Mouse (Mus musculus): Measurements from ENCODE around the gene Tcf23.
A peak's percentile ranks its signal among the peaks of the same experiment; 100 is the strongest.

Tcf23 gene

DNA sequence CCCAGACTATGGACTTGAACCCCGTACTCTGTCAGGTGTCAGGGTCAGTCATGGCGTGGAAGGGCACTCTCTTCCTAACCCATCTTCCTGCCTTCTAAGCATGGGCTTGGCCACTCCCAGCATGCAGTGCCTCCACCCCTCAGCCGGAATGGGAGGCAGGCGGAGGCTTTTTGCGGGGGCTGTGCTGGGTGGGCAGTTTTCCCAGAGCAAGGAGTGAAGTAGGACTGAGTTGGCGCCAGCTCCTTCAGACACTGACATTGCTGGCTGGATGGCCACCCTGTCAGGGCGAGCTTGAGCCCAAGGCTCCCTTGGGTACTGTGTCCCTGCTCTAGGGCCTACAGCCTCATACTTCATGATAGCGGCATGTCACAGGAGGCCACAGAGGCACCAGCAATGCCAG is at the start of gene Tcf23:
Gene Tcf23, plus strand, starts transcription at position 247 of the 400 bp plus-strand sequence.
- peak; percentile 46 to 53 for DNase-seq (ENCODE audit: low spot score in 2 of 2)

DNA sequence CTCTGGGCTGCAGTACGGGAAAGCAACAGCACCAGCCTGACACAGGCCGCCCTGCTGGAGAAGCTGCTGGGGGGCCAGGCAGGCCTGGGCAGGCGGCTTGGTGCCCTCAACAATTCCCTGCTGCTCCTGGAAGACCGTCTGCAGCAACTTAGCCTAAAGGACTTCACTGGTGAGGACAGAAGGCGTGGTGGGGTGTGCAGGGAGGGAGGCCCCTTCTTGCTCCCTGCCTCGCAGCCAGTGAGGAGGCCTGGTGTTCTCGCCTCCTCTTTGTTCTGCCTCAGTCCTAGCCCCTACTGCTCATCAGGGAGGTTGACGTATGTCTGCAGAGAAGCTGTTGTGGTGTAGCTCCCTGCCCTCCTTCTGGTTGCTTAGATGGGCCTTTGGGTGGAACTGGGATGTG is 49.8 kb upstream of the Tcf23 start:
- DNase-seq (ENCODE audit: low spot score in 2 of 2) = no peak

DNA sequence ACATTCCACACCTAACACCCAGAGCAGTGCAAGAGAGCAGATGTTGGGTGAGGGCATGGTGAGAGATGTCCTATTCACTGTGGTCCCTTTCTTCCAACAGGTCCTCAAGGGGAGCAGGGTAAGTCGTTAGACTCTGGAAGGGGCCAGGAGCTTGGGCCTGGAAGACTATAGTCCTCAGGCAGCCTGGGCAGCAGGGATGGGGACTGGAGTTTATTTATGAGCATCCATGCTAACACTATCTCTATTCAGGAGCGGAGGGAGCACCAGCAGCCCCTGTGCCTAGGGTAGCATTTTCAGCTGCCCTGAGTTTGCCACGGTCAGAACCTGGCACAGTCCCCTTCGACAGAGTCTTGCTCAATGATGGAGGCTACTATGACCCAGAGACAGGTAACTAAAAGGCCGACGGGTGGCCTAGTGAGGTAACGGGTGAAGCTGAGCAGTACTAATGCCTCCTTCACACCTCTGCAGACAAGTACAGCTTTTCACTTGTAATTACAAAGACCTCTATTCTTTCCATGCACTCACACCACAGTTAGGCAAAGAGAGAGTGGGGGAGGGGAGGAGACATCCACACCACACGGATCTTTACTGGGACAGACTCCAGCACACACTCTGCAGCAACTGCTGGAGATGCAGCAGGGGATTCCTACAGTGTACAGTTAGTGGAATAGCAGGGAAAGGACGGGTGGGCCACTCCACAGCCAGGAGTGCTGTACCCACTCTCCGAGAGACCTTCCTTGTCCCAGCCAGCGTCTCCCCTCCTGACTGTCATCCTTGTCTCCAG is 48.4 kb upstream of the Tcf23 start:
- peak in 1 of 2 experiments; percentile 66 for DNase-seq (ENCODE audit: low spot score in 2 of 2)

DNA sequence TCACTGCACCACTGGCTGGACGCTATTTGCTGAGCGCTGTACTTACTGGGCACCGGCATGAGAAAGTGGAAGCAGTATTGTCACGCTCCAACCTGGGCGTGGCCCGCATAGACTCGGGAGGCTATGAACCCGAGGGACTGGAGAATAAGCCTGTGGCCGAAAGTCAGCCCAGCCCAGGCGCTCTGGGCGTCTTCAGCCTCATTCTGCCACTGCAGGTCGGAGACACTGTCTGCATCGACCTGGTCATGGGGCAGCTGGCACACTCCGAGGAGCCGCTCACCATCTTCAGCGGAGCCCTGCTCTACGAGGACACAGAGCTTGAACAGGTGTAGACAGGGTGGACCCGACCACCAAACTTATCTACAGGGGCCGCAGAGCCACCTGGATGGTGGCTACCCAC is 47.8 kb upstream of the Tcf23 start:
- DNase-seq (ENCODE audit: low spot score in 2 of 2) = no peak

DNA sequence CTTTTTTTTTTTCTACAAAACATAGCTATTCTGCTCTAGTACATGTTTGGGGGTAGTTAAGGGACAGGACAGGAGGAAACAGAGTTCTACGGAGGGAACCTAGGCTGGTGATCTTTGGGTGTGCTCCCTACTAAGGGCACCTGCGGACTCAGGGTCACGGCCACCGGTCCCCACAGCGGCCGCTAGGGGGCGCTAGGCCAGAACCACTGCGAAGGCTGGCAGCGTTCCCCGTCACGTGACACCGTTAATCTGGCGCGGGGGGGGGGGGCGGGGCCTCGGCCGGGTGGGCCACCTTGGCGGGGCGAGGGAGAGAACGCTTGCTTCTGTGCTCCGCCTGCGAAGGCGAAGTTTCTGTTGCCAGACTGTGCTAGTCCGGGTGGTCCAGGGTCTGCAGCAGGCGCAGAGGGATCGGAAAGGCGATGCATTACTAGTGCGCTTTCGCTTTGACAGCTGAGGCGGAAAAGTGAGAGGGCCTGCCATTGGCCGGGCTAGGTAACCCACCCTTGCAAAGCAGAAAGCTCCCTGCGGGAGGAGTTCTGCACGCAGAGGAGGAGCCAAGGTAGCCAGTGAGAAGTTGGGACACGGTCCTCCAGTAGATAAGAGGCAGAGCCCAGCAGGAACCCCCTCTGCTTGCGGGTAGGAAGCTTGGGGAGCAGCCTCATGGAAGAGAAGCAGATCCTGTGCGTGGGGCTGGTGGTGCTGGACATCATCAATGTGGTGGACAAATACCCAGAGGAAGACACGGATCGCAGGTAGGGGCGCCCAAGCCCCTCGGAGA is 47.0 kb upstream of the Tcf23 start, which contains the start of gene Khk:
Gene Khk, plus strand, starts transcription at position 176 of the 778 bp plus-strand sequence.
- DNase-seq (ENCODE audit: low spot score in 2 of 2) = peak; percentile 87 to 89

DNA sequence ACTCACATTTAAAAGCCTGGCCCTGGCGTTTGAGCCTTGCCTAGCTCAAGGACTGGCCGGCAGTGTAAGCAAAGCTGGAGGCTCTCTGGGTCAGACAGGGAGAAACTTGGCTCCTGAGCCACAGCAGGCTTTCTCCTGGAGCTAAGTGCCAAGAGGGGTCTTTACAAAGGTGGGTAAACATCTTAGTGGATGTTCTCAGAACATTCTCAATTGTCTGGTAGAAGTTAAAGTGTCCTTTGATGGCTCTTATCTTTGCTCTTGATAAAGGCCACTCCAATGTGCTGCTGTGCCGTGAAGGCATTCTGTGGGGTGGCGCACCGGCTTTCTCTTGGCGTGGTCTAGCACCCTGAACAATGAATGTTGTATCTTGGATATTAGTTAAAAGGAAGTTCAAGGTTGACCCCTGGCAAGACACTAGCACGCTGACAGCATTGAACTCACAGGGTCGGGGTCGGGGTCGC is 45.9 kb upstream of the Tcf23 start:
- no peak for DNase-seq (ENCODE audit: low spot score in 2 of 2)

DNA sequence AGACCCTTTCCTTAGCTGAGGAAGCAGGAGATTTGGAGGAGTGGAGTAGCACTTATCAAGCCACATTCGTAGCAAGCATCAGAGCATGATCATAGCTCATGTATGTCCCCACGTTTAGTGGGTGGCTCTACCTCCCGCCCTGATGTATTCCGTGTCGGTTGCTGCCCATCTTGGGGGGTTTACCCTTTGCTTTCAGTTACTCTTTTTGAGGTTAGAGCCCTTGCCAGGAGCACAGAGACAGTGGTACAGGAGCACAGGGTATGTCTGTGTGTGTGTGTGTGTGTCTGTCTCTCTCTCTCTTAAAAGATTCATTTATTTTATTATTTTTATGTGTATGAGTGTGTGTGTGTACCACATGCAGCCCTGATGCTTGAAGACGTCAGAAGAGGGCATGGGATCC is 45.3 kb upstream of the Tcf23 start:
- DNase-seq (ENCODE audit: low spot score in 2 of 2) = no peak

DNA sequence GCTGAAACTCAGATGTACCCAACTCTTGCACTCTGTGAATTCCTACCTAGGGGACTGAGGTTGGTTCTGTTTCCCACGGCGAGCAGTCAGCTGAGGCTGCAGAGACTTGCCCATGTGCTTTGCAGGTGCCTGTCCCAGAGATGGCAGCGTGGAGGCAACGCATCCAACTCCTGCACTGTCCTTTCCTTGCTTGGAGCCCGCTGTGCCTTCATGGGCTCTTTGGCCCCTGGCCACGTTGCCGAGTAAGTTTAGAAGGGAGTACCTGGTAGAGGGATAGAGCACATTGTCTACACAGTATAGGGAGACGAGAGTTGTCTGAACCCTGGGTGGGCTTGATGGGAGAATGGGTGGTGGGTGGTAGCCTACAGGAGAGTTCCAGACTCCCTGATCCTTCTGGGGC is 43.8 kb upstream of the Tcf23 start:
- DNase-seq (ENCODE audit: low spot score in 2 of 2) = no peak

DNA sequence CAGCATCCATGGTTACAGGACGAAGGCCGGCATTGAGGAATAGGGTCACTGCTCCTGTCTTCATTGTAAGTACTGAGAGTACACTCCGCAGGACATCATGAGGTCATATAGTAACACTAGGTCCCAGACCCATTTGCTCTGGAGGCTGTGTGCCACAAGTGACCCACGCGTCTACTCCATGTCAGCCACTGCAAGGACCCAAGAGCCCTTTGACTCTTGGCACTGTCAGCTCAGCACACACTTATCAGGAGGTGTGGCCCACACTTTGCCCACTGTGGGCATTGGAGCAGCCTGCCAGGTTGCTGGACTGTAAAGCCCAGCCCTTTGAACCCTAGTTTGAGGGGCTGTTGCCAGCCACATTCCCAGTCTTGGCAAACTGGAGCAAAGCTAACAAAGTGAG is 43.2 kb upstream of the Tcf23 start:
- no peak for DNase-seq (ENCODE audit: low spot score in 2 of 2)

DNA sequence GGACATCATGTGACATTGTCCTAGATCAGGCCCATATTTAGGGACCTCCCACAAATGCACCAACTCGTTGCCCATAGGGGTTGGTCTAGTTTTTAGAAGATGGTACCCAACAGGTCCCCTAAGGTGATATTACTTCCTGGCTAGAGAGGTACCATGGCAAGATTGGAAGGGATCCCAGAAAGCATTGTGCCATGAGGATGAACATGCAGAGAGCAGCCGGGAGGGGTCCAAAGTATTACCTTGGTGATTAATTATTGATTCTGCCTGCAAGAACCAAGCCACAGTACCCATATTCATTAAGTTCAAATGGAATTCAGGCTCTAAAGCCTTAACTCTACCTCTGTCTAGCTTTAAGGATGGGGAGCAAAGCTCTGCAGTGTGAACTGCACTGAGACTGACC is 42.4 kb upstream of the Tcf23 start:
- DNase-seq (ENCODE audit: low spot score in 2 of 2) = no peak

DNA sequence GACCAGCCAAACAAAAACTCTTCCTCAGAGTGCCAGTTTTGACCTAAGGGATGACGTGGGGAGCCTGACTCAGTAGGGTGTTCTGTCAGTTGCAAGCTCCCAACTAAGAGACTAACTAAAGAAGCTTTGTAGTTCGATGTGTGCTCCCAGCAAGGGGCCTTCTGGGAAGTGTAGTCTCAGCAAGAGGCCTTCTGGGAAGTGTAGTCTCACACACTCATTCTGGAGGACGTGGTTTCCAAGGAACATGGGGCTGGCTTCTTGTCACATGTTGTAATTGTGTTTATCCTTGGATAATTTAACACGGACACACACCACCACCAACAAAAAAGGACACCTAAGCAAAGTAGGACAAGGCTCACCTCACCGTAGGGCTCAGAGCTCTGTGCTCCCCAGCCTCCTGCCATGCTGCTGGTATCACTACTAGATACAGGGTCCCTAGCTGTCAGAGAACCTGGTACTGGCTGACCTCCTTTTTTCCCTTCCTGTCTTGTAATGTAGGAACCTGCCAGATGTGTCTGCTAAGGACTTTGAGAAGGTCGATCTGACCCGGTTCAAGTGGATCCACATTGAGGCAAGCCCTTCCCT is 40.4 kb upstream of the Tcf23 start:
- DNase-seq (ENCODE audit: low spot score in 2 of 2) = peak in 1 of 2 experiments; percentile 75

DNA sequence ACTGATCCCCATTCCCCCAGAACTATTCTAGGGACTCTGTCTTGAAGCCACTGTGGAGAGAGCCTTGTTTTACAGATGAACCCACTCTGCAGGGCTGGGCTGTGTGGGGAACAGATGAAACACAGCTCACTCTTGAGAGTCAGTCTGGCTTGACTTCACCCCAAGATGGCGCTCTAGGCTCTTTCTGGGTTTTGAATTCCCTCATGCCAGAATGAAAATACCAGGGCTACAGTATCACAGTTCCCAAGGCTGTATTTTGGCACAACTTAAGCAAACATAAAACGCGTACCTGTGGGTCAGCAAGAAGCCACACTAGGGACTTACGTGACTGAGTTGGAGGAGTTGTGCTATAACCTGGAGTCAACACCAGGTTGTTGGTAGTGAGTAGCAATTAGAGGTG is 38.3 kb upstream of the Tcf23 start:
- DNase-seq (ENCODE audit: low spot score in 2 of 2) = peak; percentile 86 to 89

DNA sequence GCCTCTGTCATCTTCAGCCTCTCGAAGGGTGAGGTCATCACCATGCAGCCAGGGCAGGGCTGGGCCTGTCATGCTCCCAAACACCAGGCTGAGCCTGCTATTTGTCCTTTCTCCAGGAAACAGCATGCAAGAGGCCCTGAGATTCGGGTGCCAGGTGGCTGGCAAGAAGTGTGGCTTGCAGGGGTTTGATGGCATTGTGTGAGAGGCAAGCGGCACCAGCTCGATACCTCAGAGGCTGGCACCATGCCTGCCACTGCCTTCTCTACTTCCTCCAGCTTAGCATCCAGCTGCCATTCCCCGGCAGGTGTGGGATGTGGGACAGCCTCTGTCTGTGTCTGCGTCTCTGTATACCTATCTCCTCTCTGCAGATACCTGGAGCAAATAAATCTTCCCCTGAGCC is 37.6 kb upstream of the Tcf23 start:
- no peak for DNase-seq (ENCODE audit: low spot score in 2 of 2)

DNA sequence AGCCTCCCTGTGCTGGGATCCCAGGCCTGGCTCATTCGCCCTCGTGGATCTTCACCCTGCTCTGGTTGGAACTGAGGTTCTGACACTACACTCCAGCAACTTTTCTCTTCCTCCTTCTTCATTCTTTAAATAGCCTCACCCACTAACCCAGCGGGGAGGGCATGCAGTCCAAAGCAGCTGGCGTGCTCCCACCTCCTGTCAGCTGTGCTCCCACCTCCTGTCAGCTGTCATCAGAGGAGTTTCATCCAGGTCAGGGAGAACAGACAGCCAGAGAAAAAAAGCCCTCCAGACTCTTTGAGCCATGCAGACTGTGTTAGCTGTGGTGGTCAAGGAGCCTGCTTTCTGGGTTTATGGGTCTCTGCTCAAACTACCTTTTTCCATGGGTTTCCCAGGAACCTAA is 37.1 kb upstream of the Tcf23 start:
- DNase-seq (ENCODE audit: low spot score in 2 of 2) = no peak

DNA sequence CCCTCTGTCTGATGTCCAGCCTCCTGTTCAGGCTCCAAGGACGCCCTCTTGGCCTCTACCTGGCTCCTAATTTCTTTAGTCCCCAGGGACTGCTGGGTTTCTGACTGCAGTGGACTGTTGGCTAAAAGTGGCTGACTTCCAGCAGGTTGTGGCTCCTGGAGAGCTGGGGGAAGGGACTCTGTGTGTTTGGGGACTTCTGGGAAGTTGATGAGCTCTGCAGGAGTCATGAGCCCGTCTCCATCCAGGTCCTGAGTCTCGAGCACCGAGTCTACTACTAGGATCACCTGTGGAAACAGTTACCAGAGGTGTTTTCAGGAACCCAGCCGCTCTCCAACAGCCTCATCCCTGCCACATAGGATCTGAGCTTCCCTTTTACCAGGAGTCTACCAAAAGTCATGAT is 34.8 kb upstream of the Tcf23 start:
- no peak for DNase-seq (ENCODE audit: low spot score in 2 of 2)

DNA sequence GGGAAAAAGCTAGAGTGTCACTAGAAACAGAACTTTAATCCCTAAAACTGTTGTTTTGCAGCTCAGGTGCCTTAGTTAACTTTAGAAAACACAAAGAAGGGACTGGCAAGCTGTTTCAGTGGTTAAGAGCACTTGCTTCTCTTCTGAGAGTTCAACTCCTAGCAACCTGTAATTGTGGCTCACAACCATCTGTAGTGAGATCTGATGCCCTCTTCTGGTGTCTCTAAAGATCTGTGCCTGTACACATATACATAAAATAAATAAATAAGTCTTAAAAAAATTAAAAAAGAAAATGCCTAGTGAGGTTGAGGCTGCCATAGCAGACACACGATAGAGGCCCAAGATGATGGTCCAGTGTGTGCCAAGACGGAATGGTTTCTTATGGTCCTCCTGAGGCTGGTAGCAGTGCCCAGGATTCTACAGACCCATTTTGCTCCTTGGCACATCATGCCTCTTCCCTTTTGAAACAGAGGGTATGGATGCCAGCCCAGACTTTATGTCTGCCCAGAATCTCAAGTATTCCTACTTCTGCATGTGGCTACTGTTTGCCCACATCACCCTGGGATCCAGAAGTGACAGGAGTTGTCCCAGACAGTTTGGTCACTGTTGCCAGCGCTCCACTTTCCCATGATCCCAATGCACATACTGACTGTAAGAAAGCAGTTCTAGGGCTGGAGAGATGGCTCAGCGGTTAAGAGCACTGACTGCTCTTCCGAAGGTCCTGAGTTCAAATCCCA is 33.6 kb upstream of the Tcf23 start:
- DNase-seq (ENCODE audit: low spot score in 2 of 2) = peak in 1 of 2 experiments; percentile 75

DNA sequence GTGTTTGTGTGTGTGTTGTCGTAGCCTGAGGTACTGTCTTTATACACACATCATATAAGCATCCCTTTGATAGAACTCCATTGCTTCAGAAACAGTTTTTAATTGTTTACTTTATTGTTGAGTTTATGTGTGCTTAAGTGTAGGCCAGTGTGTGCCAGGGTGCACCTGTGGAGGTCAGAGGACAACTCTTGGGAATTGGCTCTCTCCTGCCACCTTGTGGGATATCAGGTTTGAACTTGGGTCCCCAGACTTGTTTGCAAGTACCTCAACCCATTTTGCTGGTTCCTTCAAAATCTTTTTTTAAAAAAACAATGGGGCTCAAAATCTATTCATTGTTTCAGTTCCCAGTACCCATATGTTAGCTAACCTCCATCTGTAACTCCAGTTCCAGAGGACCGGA is 25.5 kb upstream of the Tcf23 start:
- DNase-seq (ENCODE audit: low spot score in 2 of 2) = no peak

DNA sequence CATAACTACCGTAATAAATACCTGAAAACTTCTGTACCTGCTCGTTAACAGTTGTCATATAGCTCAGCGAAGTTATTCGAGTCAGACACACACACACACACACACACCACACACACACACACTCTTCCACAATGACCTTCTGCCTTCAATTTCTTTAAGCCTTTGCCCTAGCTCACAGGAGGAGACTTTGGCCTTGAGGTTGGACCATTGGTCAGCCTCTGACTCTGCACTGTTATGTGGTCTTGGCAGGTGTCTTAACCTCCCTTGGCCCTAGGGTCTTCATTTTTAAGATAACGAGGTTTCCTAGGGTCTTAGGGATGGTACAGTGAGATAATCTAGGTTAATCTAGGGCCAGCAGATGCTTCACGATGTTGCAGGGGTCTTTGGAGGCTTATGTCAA is 24.1 kb upstream of the Tcf23 start:
- no peak for DNase-seq (ENCODE audit: low spot score in 2 of 2)

DNA sequence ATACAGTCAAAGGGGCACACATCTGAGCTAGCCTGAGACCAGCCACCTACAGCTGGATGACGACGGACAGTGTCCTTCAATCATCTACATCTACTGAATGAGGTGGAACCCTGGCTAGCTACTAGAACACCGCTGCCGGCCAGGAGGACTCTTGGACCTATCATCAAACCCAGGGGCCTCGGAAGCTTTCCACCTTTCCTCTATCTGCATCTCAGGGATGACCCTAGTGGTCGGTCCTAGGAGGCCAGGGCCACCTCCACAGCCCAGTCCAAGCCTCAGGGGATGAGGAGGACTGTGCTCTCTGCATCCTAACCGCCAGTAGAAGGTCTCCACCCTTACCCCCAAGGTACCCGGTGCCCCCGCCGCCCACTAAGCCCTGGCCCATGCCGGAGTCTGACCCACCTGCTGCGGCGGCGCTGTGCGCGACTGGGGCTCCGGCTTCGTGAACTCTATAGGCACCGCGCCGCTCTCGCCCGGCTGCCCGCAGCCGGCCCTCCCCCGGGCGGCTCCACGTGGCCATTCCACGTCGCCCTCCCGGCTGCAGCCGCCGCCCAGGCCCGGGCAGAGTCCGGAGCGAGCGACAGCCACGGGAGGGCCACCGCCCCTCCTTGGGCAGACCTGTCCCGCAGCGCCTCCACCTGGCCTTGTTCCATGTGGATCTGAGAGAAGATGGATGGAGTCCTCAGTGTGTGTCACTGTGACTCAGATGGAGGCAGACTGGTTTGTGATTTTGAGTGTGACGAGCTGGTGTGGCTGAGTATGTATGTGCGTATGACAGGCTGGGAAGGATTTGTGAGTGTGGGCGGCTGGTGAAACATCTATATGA is 23.3 kb upstream of the Tcf23 start, which contains the start of gene Cgref1:
Gene Cgref1, minus strand, starts transcription at position 636 of the 826 bp plus-strand sequence.
- peak; percentile 83 to 88 for DNase-seq (ENCODE audit: low spot score in 2 of 2)

DNA sequence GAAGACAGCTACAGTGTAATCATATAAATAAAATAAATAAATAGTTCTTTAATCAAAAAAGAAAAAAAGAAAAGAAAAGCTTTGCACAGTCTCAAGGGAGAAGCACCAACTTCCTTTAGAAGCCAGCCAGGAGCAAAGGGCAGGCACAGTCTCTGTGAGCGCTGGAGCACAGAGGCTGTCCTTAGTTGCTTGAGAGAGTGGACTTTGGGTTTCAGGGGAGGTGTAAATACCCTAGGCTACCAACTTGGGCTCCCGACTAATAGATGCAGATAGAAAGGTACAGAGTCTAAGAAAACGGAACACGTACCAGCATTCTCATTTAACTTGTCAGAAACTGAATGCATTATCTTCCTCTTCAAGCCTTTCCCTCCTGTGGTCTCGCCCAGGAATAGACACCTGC is 19.8 kb upstream of the Tcf23 start:
- no peak for DNase-seq (ENCODE audit: low spot score in 2 of 2)

All from right cerebral cortex, postnatal 10 days (tissue).